Mouse (Mus musculus): Measurements from ENCODE around the gene Gm49383.
"Not testable (repeated sequence)": the region's sequence is repeated elsewhere in the genome, so short reads cannot be mapped to it uniquely, and the experiment has no call there.

DNA sequence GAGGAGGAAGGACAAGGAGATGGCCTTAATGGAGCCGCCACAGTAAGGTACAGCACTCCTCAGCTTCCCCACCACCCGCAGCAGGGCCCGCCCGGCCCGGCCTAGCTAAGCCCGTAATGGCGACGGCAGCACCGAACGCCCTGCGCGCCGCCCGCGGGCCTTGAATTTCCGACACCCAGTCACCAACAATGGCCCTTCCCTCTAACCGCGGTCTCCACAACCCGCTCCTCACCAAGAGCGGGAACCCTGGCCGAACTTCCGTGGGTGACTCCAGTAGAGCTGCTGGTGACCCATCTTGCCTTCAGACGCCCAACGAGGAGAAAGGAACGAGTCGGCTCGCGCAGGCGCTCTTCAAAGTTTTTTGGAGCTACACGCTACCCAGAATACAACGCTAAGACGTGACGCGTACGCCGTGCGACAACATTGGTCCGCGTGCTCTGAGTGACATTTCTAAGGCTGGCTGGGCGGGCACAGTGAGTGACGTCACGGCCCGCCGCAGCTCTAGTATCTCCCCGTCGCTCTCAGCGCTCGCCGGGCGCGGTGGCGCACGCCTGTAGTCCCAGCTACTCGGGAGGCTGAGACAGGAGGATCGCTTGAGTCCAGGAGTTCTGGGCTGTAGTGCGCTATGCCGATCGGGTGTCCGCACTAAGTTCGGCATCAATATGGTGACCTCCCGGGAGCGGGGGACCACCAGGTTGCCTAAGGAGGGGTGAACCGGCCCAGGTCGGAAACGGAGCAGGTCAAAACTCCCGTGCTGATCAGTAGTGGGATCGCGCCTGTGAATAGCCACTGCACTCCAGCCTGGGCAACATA lies 37.9 kb downstream of the Gm49383 start, which contains the start of gene Rps29:
- peak; percentile 82 for TF ChIP-seq POLR2A (IDR thresholded peaks at IDR 0.05; ENCODE audit: borderline replicate concordance, low read depth, low read length)
- not testable (repeated sequence) for TF ChIP-seq CTCF (IDR thresholded peaks at IDR 0.05; ENCODE audit: low read depth, low read length)
